ENCODE assay signal across 20 mouse cellular contexts in genomic region chr16:91611248-91611647, GRCm38 (mm10). TPM values are rescaled to one million over a fixed set of nuclear protein-coding genes. Genes with fewer than 3 reads are reported as not detected.
A peak's percentile ranks its signal among the peaks of the same experiment; 100 is the strongest.
DNase-seq lines count a peak whose midpoint lies in the region; ATAC-seq and TF ChIP-seq lines count a peak whose summit lies in the region.
"Had no signal": no experiment of that assay in that cellular context is flagged by ENCODE, and none has a peak within 500 bp of the region (broad histone marks: within the 10 kb centered on the region; RNA-seq: fewer than 3 reads in every experiment).

No protein-coding gene starts in this region.

- TF ChIP-seq CTCF in liver, adult 2 months (IDR thresholded peaks at IDR 0.05; ENCODE audit: low read depth, low read length) = no peak

- H3K27me3 ChIP-seq in liver, adult 2 months (ENCODE audit: control insufficient read depth, insufficient read depth, low read length) = no peaks in the 10 kb centered on the region
- no peaks in the 10 kb centered on the region for H3K27me3 ChIP-seq in liver, embryonic 11.5 days (replicated peaks; ENCODE audit: control insufficient read depth, insufficient read depth, low read length)
- no peaks in the 10 kb centered on the region for H3K27me3 ChIP-seq in forebrain, embryonic 11.5 days (ENCODE audit: control insufficient read depth, insufficient read depth, low read length)
- H3K27me3 ChIP-seq: forebrain, embryonic 15.5 days; limb, embryonic 12.5 days; lung, embryonic 15.5 days; midbrain, embryonic 13.5 days had no signal

- H3K79me2 ChIP-seq in liver, adult 2 months (ENCODE audit: control insufficient read depth, insufficient read depth, low read length) = no peaks in the 10 kb centered on the region

- WGBS in liver, adult 2 months = 62% methylated on average over 11 of the region's 11 CpGs
- 60% methylated on average over 11 of the region's 11 CpGs for WGBS in liver, embryonic 11.5 days
- 73% methylated on average over 11 of the region's 11 CpGs for WGBS in forebrain, embryonic 11.5 days

- H3K4me3 ChIP-seq in liver, adult 2 months (ENCODE audit: insufficient read depth, low read depth, low read length) = no peak overlapping the region
- no peak overlapping the region for H3K4me3 ChIP-seq in liver, embryonic 11.5 days (ENCODE audit: low read depth, low read length)
- no peak overlapping the region for H3K4me3 ChIP-seq in forebrain, embryonic 11.5 days (ENCODE audit: low read depth, low read length)
- H3K4me3 ChIP-seq: forebrain, embryonic 15.5 days; gastrocnemius, adult 2 months; heart, embryonic 10.5 days; limb, embryonic 12.5 days; lung, embryonic 15.5 days; midbrain, embryonic 13.5 days had no signal

- no peak overlapping the region for H3K9ac ChIP-seq in liver, adult 2 months (ENCODE audit: low read depth, low read length)
- no peak overlapping the region for H3K9ac ChIP-seq in liver, embryonic 11.5 days (ENCODE audit: low read depth, low read length)
- H3K9ac ChIP-seq in forebrain, embryonic 11.5 days (ENCODE audit: low read length) = no peak overlapping the region
- H3K9ac ChIP-seq: forebrain, embryonic 15.5 days; limb, embryonic 12.5 days; lung, embryonic 15.5 days; midbrain, embryonic 13.5 days had no signal

- no peaks in the 10 kb centered on the region for H3K36me3 ChIP-seq in liver, adult 2 months (ENCODE audit: control insufficient read depth, insufficient read depth, low read length)
- no peaks in the 10 kb centered on the region for H3K36me3 ChIP-seq in liver, embryonic 11.5 days (ENCODE audit: control insufficient read depth, insufficient read depth, low read length)
- no peaks in the 10 kb centered on the region for H3K36me3 ChIP-seq in forebrain, embryonic 11.5 days (ENCODE audit: control insufficient read depth, insufficient read depth, low read length)
- H3K36me3 ChIP-seq: forebrain, embryonic 15.5 days; heart, embryonic 10.5 days; limb, embryonic 12.5 days; lung, embryonic 15.5 days; midbrain, embryonic 13.5 days had no signal

- H3K9me3 ChIP-seq in liver, embryonic 11.5 days (ENCODE audit: control insufficient read depth, low read length) = no peaks in the 10 kb centered on the region
- no peaks in the 10 kb centered on the region for H3K9me3 ChIP-seq in forebrain, embryonic 11.5 days (ENCODE audit: control insufficient read depth, low read length)
- H3K9me3 ChIP-seq: forebrain, embryonic 15.5 days; heart, embryonic 10.5 days; limb, embryonic 12.5 days; lung, embryonic 15.5 days; midbrain, embryonic 13.5 days had no signal

- H3K4me2 ChIP-seq in liver, embryonic 11.5 days = no peak overlapping the region
- no peak overlapping the region for H3K4me2 ChIP-seq in forebrain, embryonic 11.5 days (ENCODE audit: low read depth, low read length, severe bottlenecking)
- H3K4me2 ChIP-seq: forebrain, embryonic 15.5 days; limb, embryonic 12.5 days; lung, embryonic 15.5 days; midbrain, embryonic 13.5 days had no signal

- H3K27ac ChIP-seq in liver, adult 2 months (replicated peaks; ENCODE audit: insufficient read depth, low read depth, low read length) = no peak overlapping the region
- H3K27ac ChIP-seq in liver, embryonic 11.5 days (ENCODE audit: low read depth, low read length) = no peak overlapping the region
- H3K27ac ChIP-seq in forebrain, embryonic 11.5 days (ENCODE audit: low read depth, low read length) = no peak overlapping the region
- H3K27ac ChIP-seq: forebrain, embryonic 15.5 days; gastrocnemius, adult 2 months; heart, embryonic 10.5 days; hindbrain, postnatal 0 days; limb, embryonic 12.5 days; lung, embryonic 15.5 days; midbrain, embryonic 13.5 days had no signal

- TF ChIP-seq POLR2A in liver, adult 2 months (IDR thresholded peaks at IDR 0.05; ENCODE audit: extremely low read depth, insufficient read depth, low read length) = no peak

- DNase-seq in liver, adult 2 months (ENCODE audit: extremely low read depth, low read depth, low spot score) = peak; percentile 25
- no peak for DNase-seq in liver, embryonic 11.5 days (ENCODE audit: low spot score)
- DNase-seq in R1 (ENCODE audit: low read depth, low spot score) = peak; percentile 77
- peak; percentile 25 for DNase-seq in induced T-regulatory cell, adult 2 months (ENCODE audit: low read depth)
- no peak for DNase-seq in urinary bladder, adult 2 months (ENCODE audit: low spot score)
- DNase-seq in forebrain, embryonic 11.5 days (ENCODE audit: low spot score) = no peak
- DNase-seq in left cerebral cortex, adult 18-20 months (ENCODE audit: low spot score in 2 of 2) = no peak
- DNase-seq: cerebellum, adult 8-10 months; gastrocnemius, adult 2 months; heart, postnatal 4 days; kidney, adult 9 months; right cerebral cortex, postnatal 25 days had no signal

- no peaks in the 10 kb centered on the region for H3K4me1 ChIP-seq in liver, adult 2 months (ENCODE audit: control insufficient read depth, insufficient read depth, low read length)
- H3K4me1 ChIP-seq in liver, embryonic 11.5 days (replicated peaks; ENCODE audit: control insufficient read depth, insufficient read depth, low read length) = no peaks in the 10 kb centered on the region
- H3K4me1 ChIP-seq in forebrain, embryonic 11.5 days (replicated peaks; ENCODE audit: control insufficient read depth, insufficient read depth, low read length) = no peaks in the 10 kb centered on the region
- H3K4me1 ChIP-seq: forebrain, embryonic 15.5 days; limb, embryonic 12.5 days; midbrain, embryonic 13.5 days had no signal

- ATAC-seq in liver, embryonic 11.5 days (replicated peaks; ENCODE audit: low FRiP score) = no peak
- ATAC-seq in monocyte, adult 5-6 weeks (replicated peaks; ENCODE audit: insufficient number of reproducible peaks, low FRiP score, low TSS enrichment, poor library complexity, severe bottlenecking) = peak; percentile 64
- no peak for ATAC-seq in forebrain, embryonic 11.5 days (replicated peaks; ENCODE audit: low FRiP score)
- ATAC-seq: activated CD4-positive, CD25-positive, alpha-beta regulatory T cell, adult 4 months; forebrain, embryonic 15.5 days; hindbrain, postnatal 0 days; midbrain, embryonic 13.5 days had no signal

RNA-seq across cellular contexts. Expression of gene Dnajc28, which starts 7.6 kb away (rescaled TPM):
- total RNA-seq in liver, adult 2 months (2014; rRNA removed) = 8.9 and 11.3 TPM in 2 replicates
- 1.9 and 2.2 TPM in 2 replicates for polyA plus RNA-seq in liver, adult 2 months (2012; rRNA removed)
- 2.2 and 3.0 TPM in 2 replicates for polyA plus RNA-seq in liver, embryonic 11.5 days (2014; fragmentation: Nextera tagmentation; extraction: Ambion mirVana)
- 1.1 to 3.1 TPM (median 1.6 TPM) in 3 replicates for total RNA-seq in monocyte, adult 5-6 weeks (2017)
- polyA plus RNA-seq in urinary bladder, adult 2 months (2012; rRNA removed) = 3.3 and 4.2 TPM in 2 replicates
- 4.5 and 4.7 TPM in 2 replicates for polyA plus RNA-seq in forebrain, embryonic 11.5 days (2014; fragmentation: Nextera tagmentation; extraction: Ambion mirVana)
- 1 to 10 TPM; 8.3 to 8.6 TPM for total RNA-seq in left cerebral cortex, adult 18-20 months (2021)

RNA-seq across cellular contexts. Expression of gene Tmem50b, which starts 13.6 kb away (rescaled TPM):
- total RNA-seq in liver, adult 2 months (2014; rRNA removed) = 3.0 and 3.4 TPM in 2 replicates
- 4.9 and 6.2 TPM in 2 replicates for polyA plus RNA-seq in liver, adult 2 months (2012; rRNA removed)
- polyA plus RNA-seq in liver, embryonic 11.5 days (2014; fragmentation: Nextera tagmentation; extraction: Ambion mirVana) = 13.3 and 14.0 TPM in 2 replicates
- 44.6 to 80.4 TPM (median 63.0 TPM) in 3 replicates for total RNA-seq in monocyte, adult 5-6 weeks (2017)
- 78.0 and 80.8 TPM in 2 replicates for polyA plus RNA-seq in urinary bladder, adult 2 months (2012; rRNA removed)
- polyA plus RNA-seq in forebrain, embryonic 11.5 days (2014; fragmentation: Nextera tagmentation; extraction: Ambion mirVana) = 36.4 and 42.4 TPM in 2 replicates
- 10 to 100 TPM; 87.7 to 92.8 TPM for total RNA-seq in left cerebral cortex, adult 18-20 months (2021)

RNA-seq across cellular contexts. Expression of gene Gart, which starts 35.5 kb away (rescaled TPM):
- 25.0 and 34.4 TPM in 2 replicates for total RNA-seq in liver, adult 2 months (2014; rRNA removed)
- polyA plus RNA-seq in liver, adult 2 months (2012; rRNA removed) = 21.3 and 23.9 TPM in 2 replicates
- 227 and 251 TPM in 2 replicates for polyA plus RNA-seq in liver, embryonic 11.5 days (2014; fragmentation: Nextera tagmentation; extraction: Ambion mirVana)
- 45.6 to 47.6 TPM (median 47.0 TPM) in 3 replicates for total RNA-seq in monocyte, adult 5-6 weeks (2017)
- 35.4 and 40.2 TPM in 2 replicates for polyA plus RNA-seq in urinary bladder, adult 2 months (2012; rRNA removed)
- 145 and 150 TPM in 2 replicates for polyA plus RNA-seq in forebrain, embryonic 11.5 days (2014; fragmentation: Nextera tagmentation; extraction: Ambion mirVana)
- total RNA-seq in left cerebral cortex, adult 18-20 months (2021) = 10 to 100 TPM; 53.0 TPM

RNA-seq across cellular contexts. Expression of gene Son, which starts 36.1 kb away (rescaled TPM):
- total RNA-seq in liver, adult 2 months (2014; rRNA removed) = 106 and 111 TPM in 2 replicates
- polyA plus RNA-seq in liver, adult 2 months (2012; rRNA removed) = 38.0 and 59.5 TPM in 2 replicates
- polyA plus RNA-seq in liver, embryonic 11.5 days (2014; fragmentation: Nextera tagmentation; extraction: Ambion mirVana) = 90.9 and 101 TPM in 2 replicates
- total RNA-seq in monocyte, adult 5-6 weeks (2017) = 374 to 473 TPM (median 406 TPM) in 3 replicates
- 302 and 367 TPM in 2 replicates for polyA plus RNA-seq in urinary bladder, adult 2 months (2012; rRNA removed)
- 140 and 150 TPM in 2 replicates for polyA plus RNA-seq in forebrain, embryonic 11.5 days (2014; fragmentation: Nextera tagmentation; extraction: Ambion mirVana)
- total RNA-seq in left cerebral cortex, adult 18-20 months (2021) = 100 to 1,000 TPM; 202 to 210 TPM

Comparison
In these comparisons a context has a peak if more than half of its experiments do, and no peak if none do; other contexts are left out.
1. DNase-seq: peak in liver, adult 2 months (single experiment), R1 (single experiment) and induced T-regulatory cell, adult 2 months (single experiment); none in liver, embryonic 11.5 days (single experiment), urinary bladder, adult 2 months (single experiment), forebrain, embryonic 11.5 days (single experiment) and left cerebral cortex, adult 18-20 months (0 of 2).